Mouse (Mus musculus): ENCODE measurements around the gene 1700057G04Rik. TPM values are rescaled to one million over a fixed set of nuclear protein-coding genes. Genes with fewer than 3 reads are reported as not detected.

The 1700057G04Rik gene
- not detected in 2 replicates for polyA plus RNA-seq (2015; fragmentation: Nextera tagmentation; extraction: Ambion mirVana)

DNA sequence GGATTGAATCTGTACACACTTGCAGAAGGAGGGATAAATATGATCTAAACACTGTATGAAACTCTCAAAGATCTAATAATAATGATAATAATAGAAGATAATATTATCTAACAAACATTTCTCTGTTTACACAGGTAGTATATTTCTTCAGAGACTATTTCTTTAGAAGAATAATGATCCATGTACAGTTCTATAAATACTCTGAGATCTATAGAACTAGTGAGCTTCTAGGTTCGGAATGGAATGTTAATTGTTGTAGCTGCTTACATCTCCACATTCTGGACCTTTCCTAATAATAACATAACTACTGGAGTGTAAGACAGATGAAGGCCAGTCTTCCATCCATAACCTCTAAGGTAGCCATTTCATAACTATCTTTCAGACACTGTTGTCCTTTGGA is at the start of gene 1700057G04Rik:
1700057G04Rik (plus strand) TSS at position 301 of the 400 bp plus-strand sequence.

DNA sequence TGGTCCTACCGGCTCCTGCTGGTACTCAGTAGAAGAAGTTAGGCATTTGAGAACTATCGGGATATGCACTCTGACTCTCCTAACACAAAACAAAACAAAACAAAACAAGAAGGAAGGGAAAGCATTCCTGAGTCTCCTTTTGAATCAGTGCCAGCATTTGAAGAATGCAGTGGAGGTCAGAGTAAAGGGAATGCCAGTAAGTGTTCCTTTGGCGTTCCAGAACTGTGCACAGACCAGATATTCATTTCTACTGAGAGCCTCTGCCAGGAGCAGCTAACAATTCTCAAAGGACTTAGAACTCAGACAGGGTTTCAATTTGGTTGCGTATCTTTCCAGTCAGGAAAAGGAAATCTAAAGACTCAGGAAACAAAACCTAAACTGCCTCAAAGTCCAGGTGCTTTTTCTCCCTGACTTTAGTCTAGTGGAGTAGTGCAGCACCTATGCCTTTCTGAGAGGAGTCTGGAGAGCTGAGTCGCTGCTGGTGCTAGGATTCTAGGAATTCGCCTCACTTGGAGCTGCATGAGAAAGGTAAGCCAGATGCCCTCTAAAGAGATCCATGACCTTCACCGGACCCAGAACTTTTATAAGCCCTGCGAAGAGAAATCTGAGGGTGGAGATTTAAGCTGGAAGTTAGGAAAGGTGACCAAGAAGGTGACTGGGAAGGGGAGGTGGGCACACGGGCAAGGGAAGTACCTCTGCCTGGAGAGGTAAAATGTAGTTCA is 33.5 kb upstream of the 1700057G04Rik start, which contains the start of gene Plscr2:
Plscr2 (plus strand) TSS at position 117 of the 722 bp plus-strand sequence.

Small RNA genes lying within 50 kb of the gene (microRNA-seq; reads per million reads assigned to microRNA genes)
- gene Mir6386: 0 reads per million in 2 experiments

Other genes starting within 250 kb of the 1700057G04Rik start
- not detected in 2 replicates for gene Plscr5, start 116.4 kb upstream of the 1700057G04Rik start, polyA plus RNA-seq (2015; fragmentation: Nextera tagmentation; extraction: Ambion mirVana)
- gene Plscr1, start 59.6 kb upstream of the 1700057G04Rik start, polyA plus RNA-seq (2015; fragmentation: Nextera tagmentation; extraction: Ambion mirVana): 6.1 TPM in 2 replicates
- 1.5 and 2.2 TPM in 2 replicates for gene Plscr2, start 33.8 kb upstream of the 1700057G04Rik start, polyA plus RNA-seq (2015; fragmentation: Nextera tagmentation; extraction: Ambion mirVana)
- 8.5 and 11.4 TPM in 2 replicates for gene Plscr4, start 148.0 kb downstream of the 1700057G04Rik start, polyA plus RNA-seq (2015; fragmentation: Nextera tagmentation; extraction: Ambion mirVana)
- gene Plod2, start 232.8 kb downstream of the 1700057G04Rik start, polyA plus RNA-seq (2015; fragmentation: Nextera tagmentation; extraction: Ambion mirVana): 19.7 and 20.0 TPM in 2 replicates